Mouse (Mus musculus) layer of hippocampus, adult 9-11 months (tissue): ENCODE results near the gene 1700056E22Rik.
A peak's percentile ranks its signal among the peaks of the same experiment; 100 is the strongest.

Source experiments
- DNase-seq: peaks from one replicate; pipeline ENCODE4 v3.0.0; 2022

1700056E22Rik gene

GRCm38 (mm10) chr1:184017606-184018005 is 16.5 kb downstream of the 1700056E22Rik start:
- DNase-seq = no peak

- DNase-seq = no peak
These were observed 17.9 kb downstream of the 1700056E22Rik start for GRCm38 (mm10) chr1:184015995-184016730.

GRCm38 (mm10) chr1:184014091-184014490 is 20.0 kb downstream of the 1700056E22Rik start:
- DNase-seq = no peak

GRCm38 (mm10) chr1:184013106-184013505 is 21.0 kb downstream of the 1700056E22Rik start, which contains the start of gene Dusp10:
Gene Dusp10 (plus strand): TSS chr1:184013302.
- no peak for DNase-seq

- DNase-seq = no peak
These were observed 22.8 kb downstream of the 1700056E22Rik start for GRCm38 (mm10) chr1:184011311-184011710.

- no peak for DNase-seq
These were observed 28.0 kb downstream of the 1700056E22Rik start for GRCm38 (mm10) chr1:184006086-184006485.

- DNase-seq = no peak
These were observed 28.6 kb downstream of the 1700056E22Rik start for GRCm38 (mm10) chr1:184005315-184006058.

GRCm38 (mm10) chr1:184004311-184004710 is 29.8 kb downstream of the 1700056E22Rik start:
- DNase-seq = peak; percentile 9

- DNase-seq = peak; percentile 36
These were observed 31.6 kb downstream of the 1700056E22Rik start for GRCm38 (mm10) chr1:184002470-184002869.

GRCm38 (mm10) chr1:183997207-183997606 is 36.9 kb downstream of the 1700056E22Rik start:
- DNase-seq = no peak

- DNase-seq = no peak
These were observed 42.2 kb downstream of the 1700056E22Rik start for GRCm38 (mm10) chr1:183991921-183992320.

GRCm38 (mm10) chr1:183987711-183988245 is 46.3 kb downstream of the 1700056E22Rik start:
- no peak for DNase-seq
